Comparison of ENCODE assay signal across 8 mouse cellular contexts in the genomic region with DNA sequence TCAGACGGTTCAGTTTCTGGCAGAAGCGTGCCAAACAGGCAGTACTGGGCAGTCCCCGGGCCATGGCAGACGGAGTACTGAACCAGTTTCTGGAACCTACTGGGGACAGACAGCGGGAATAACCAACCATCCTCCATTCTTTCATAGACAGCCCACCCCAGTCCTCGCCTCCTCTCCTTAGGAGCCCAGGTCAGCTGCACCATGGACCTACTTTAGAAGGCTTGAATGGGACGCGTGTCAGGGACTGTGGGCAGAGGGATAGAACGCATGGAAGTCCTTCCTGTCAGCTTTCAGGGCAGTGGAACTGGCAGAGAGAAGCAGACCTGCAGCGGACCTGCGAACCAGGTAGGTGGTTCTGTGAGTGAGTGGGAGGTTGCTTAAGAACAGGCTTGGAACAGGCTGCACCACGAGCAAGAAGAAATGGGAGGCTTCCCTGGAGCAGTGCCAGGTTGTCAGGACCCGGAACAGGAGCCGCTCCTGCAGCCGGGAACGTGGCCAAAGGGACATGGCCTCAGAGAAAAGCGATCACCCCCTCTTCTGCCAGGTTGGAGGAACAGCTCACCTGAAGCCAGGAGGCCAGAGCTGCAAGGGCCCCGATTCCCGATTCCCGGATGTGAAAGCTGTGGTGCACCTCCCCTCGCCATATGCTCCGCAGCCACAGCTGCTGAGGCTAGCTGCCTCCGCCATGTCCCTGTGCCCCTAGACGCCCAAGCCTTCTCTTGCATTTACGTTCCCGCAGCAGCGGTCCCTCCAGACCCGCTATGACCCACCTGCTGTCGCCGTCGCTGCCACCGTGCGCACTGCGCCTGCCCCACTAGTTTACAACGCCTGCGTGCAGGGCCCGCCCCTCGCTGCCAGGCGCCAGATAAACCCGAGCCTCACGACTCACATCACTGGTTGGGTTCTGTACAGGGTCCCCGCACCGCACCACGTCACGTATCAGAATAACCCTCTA. TPM values are rescaled to one million over a fixed set of nuclear protein-coding genes. Genes with fewer than 3 reads are reported as not detected.
A peak's percentile ranks its signal among the peaks of the same experiment; 100 is the strongest.
DNase-seq lines count a peak whose midpoint lies in the region; ATAC-seq lines count a peak whose summit lies in the region.

No protein-coding gene starts in this region.

- peaks cover 20% of the 10 kb centered on the region for H3K4me1 ChIP-seq in hindbrain, embryonic 13.5 days (replicated peaks)

- H3K27me3 ChIP-seq in hindbrain, embryonic 13.5 days: peaks cover 54% of the 10 kb centered on the region

- peak overlapping the region; percentile 53 for H3K4me3 ChIP-seq in hindbrain, embryonic 13.5 days

- H3K27ac ChIP-seq in hindbrain, embryonic 13.5 days: peak overlapping the region; percentile 72

- ATAC-seq in frontal cortex, adult (ENCODE audit: low TSS enrichment): peak; percentile 81
- ATAC-seq in hindbrain, embryonic 13.5 days (ENCODE audit: low FRiP score): peak; percentile 83

- H3K9ac ChIP-seq in hindbrain, embryonic 13.5 days: peak overlapping the region; percentile 74

- WGBS in hindbrain, embryonic 13.5 days: 16% methylated on average over 43 of the region's 45 CpGs

- H3K4me2 ChIP-seq in hindbrain, embryonic 13.5 days: peak overlapping the region; percentile 75

- H3K9me3 ChIP-seq in hindbrain, embryonic 13.5 days: no peaks in the 10 kb centered on the region

- no peaks in the 10 kb centered on the region for H3K36me3 ChIP-seq in hindbrain, embryonic 13.5 days

- peak; percentile 76 to 88 for DNase-seq in adrenal gland, adult (ENCODE audit: inconsistent age in 2 of 2, low spot score in 1 of 2)
- peak; percentile 86 for DNase-seq in cerebellum, adult 9-11 months
- peak; percentile 75 for DNase-seq in layer of hippocampus, postnatal 36 days
- peak; percentile 75 for DNase-seq in lung, postnatal 14 days
- peak; percentile 30 for DNase-seq in retina, postnatal 7 days (ENCODE audit: low read depth, low spot score)
- DNase-seq in spleen, adult 18-20 months: no peak

RNA-seq across cellular contexts. Expression of a gene that starts 6.9 kb away (rescaled TPM):
- polyA plus RNA-seq in hindbrain, embryonic 13.5 days (2015; fragmentation: Nextera tagmentation; extraction: Ambion mirVana): 20.2 and 21.0 TPM in 2 replicates
- total RNA-seq in layer of hippocampus, postnatal 36 days (2021): 100 to 1,000 TPM in 1 of 2 experiments, 10 to 100 TPM in 1; 93.8 to 104 TPM

RNA-seq across cellular contexts. Expression of a gene that starts 14.5 kb away (rescaled TPM):
- 1.9 and 2.1 TPM in 2 replicates for polyA plus RNA-seq in hindbrain, embryonic 13.5 days (2015; fragmentation: Nextera tagmentation; extraction: Ambion mirVana)
- under 1 TPM; 0.58 to 0.67 TPM for total RNA-seq in layer of hippocampus, postnatal 36 days (2021)

RNA-seq across cellular contexts. Expression of a gene that starts 15.1 kb away (rescaled TPM):
- 0.75 and 1.3 TPM in 2 replicates for polyA plus RNA-seq in hindbrain, embryonic 13.5 days (2015; fragmentation: Nextera tagmentation; extraction: Ambion mirVana)
- total RNA-seq in layer of hippocampus, postnatal 36 days (2021): under 1 TPM; 0.42 to 0.76 TPM

RNA-seq across cellular contexts. Expression of a gene that starts 43.0 kb away (rescaled TPM):
- 23.8 and 27.2 TPM in 2 replicates for polyA plus RNA-seq in hindbrain, embryonic 13.5 days (2015; fragmentation: Nextera tagmentation; extraction: Ambion mirVana)
- total RNA-seq in layer of hippocampus, postnatal 36 days (2021): 10 to 100 TPM; 48.9 to 60.5 TPM

RNA-seq across cellular contexts. Expression of a gene that starts 45.2 kb away (rescaled TPM):
- polyA plus RNA-seq in hindbrain, embryonic 13.5 days (2015; fragmentation: Nextera tagmentation; extraction: Ambion mirVana): 68.2 and 69.0 TPM in 2 replicates
- 10 to 100 TPM; 38.6 to 44.6 TPM for total RNA-seq in layer of hippocampus, postnatal 36 days (2021)

Comparison
In these comparisons a context has a peak if more than half of its experiments do, and no peak if none do; other contexts are left out.
1. DNase-seq: peak in adrenal gland, adult (2 of 2), cerebellum, adult 9-11 months (single experiment), layer of hippocampus, postnatal 36 days (2 of 2), lung, postnatal 14 days (single experiment) and retina, postnatal 7 days (single experiment); none in spleen, adult 18-20 months (0 of 2).